Mouse (Mus musculus) liver, embryonic 14.5 days (tissue): ENCODE results near the gene Rras2. TPM values are rescaled to one million over a fixed set of nuclear protein-coding genes. Genes with fewer than 3 reads are reported as not detected.

Experiments
- ATAC-seq: fragments of 200-750 bp; cut with Nextera tagmentation; 2 replicates; pipeline ENCODE4 v1.8.0; 2017; ENCODE audit warnings: moderate number of reproducible peaks, mild to moderate bottlenecking, moderate library complexity; ENCODE audit not compliant: insufficient read depth
- DNase-seq, 3 experiments: peaks; one replicate each; pipeline ENCODE4 v3.0.0-alpha.2; 2012 to 2013; ENCODE audit warnings: low read depth in 3 of 3, low spot score in 3 of 3
- H3K27ac ChIP-seq: fragments of 300-500 bp; sonication (generic); 2 replicates; pipeline ENCODE4 v1.5.1; 2014; ENCODE audit warnings: moderate library complexity, mild to moderate bottlenecking, control low read depth, inconsistent platforms
- H3K27me3 ChIP-seq: fragments of 300-500 bp; sonication (generic); 2 replicates; pipeline ENCODE4 v1.6.1; 2014; ENCODE audit warnings: mild to moderate bottlenecking, low read length, moderate library complexity; ENCODE audit not compliant: control insufficient read depth, insufficient read depth
- H3K36me3 ChIP-seq: fragments of 300-500 bp; sonication (generic); replicated peaks from 2 replicates; pipeline ENCODE4 v1.6.1; 2014; ENCODE audit warnings: low read depth; ENCODE audit not compliant: control insufficient read depth, insufficient read depth
- H3K4me1 ChIP-seq, 2 experiments: fragments of 200-500 bp in 1 of 2; fragments of 300-500 bp in 1 of 2; sonication (generic) in 1 of 2; replicated peaks; 2 replicates each; pipeline ENCODE4 v1.6.1; 2012 to 2014; ENCODE audit warnings: antibody characterized with exemption in 1 of 2, inconsistent platforms in 1 of 2, low read length in 1 of 2; ENCODE audit not compliant: control insufficient read depth in 2 of 2, insufficient read depth in 2 of 2
- H3K4me2 ChIP-seq: fragments of 300-500 bp; sonication (generic); 2 replicates; pipeline ENCODE4 v1.6.1; 2014; ENCODE audit warnings: low read depth, mild to moderate bottlenecking, control low read depth, moderate library complexity
- H3K4me3 ChIP-seq, 2 experiments: fragments of 200-500 bp in 1 of 2; fragments of 300-500 bp in 1 of 2; sonication (generic) in 1 of 2; 2 replicates each; pipeline ENCODE4 v1.5.1; 2012 to 2014; ENCODE audit warnings: low read depth in 2 of 2, low read length in 2 of 2, mild to moderate bottlenecking in 2 of 2, control low read depth in 1 of 2, inconsistent platforms in 1 of 2, moderate library complexity in 1 of 2; ENCODE audit not compliant: insufficient read depth in 1 of 2
- H3K9ac ChIP-seq: fragments of 300-500 bp; sonication (generic); replicated peaks from 2 replicates; pipeline ENCODE4 v1.6.1; 2014; ENCODE audit warnings: mild to moderate bottlenecking, control low read depth, moderate library complexity
- H3K9me3 ChIP-seq: fragments of 300-500 bp; sonication (generic); 2 replicates; pipeline ENCODE4 v1.6.1; 2016; ENCODE audit warnings: low read length, mixed read lengths; ENCODE audit not compliant: control insufficient read depth
- CTCF ChIP-seq: IDR thresholded peaks from 2 replicates; pipeline ENCODE4 v1.5.1; 2016; ENCODE audit warnings: antibody characterized with exemption, low read depth, control low read depth
- EP300 ChIP-seq: IDR thresholded peaks from 2 replicates; pipeline ENCODE4 v1.6.1; 2016; ENCODE audit warnings: antibody characterized with exemption, low read depth
- WGBS: fragments of 180-500 bp; shearing (Covaris S2); extraction: QIAGEN DNeasy Blood & Tissue Kit; methylation state at CpG from one replicate; pipeline ENCODE4 v1.1.7; 2014; ENCODE audit not compliant: insufficient replicate concordance; 5-methylcytosine and 5-hydroxymethylcytosine counted together
- polyA plus RNA-seq, 2 experiments: library from polyadenylated mRNA; depleted of rRNA in 1 of 2; stranded (reverse) in 1 of 2; unstranded in 1 of 2; fragments of >200 nt; fragmentation: Nextera tagmentation in 1 of 2; extraction: Ambion mirVana in 1 of 2; gene quantifications; 2 replicates each; pipeline versions ENCODE4 v1.2.1 to v1.2.3; 2012 to 2014

Rras2 gene
- polyA plus RNA-seq, 2 experiments, result 5.3 to 7.9 TPM

- WGBS, result 55% methylated on average over 6 of the region's 6 CpGs
- no peak for ATAC-seq
- no peaks in the 10 kb centered on the region for H3K36me3 ChIP-seq
- TF ChIP-seq EP300, result no peak
- no peak for TF ChIP-seq CTCF
- H3K9me3 ChIP-seq, result no peaks in the 10 kb centered on the region
- H3K4me3 ChIP-seq, result no peak overlapping the region
- H3K27me3 ChIP-seq, result no peaks in the 10 kb centered on the region
- H3K9ac ChIP-seq, result no peak overlapping the region
- H3K4me2 ChIP-seq, result no peak overlapping the region
- DNase-seq, result no peak
- H3K4me1 ChIP-seq, result peaks cover 3 to 25% of the 10 kb centered on the region in 2 experiments; a peak in 3 of 4 replicates
- no peak overlapping the region for H3K27ac ChIP-seq
Measured at GRCm38 (mm10) chr7:114086021-114086710, 31.4 kb downstream of the Rras2 start.

DNA sequence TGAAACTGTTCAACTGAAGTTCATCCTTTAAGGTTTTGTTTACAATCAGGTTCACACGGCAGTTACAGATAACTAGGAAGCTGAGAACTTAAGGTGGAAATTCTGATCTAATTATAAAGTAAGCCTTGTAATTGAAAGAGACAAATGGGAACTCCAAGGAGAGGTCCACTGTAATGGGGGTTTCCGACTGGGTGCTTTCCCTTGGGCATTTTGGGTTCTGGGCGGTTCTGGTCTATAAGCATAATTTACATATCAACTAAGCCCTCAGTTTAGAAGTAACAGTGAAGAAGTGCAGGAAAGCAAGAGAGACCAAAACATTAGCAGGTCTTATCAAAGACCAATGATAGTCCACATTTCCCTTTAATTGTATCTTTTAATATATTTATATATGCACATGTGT lies 33.8 kb downstream of the Rras2 start:
- 51% methylated on average over 3 of the region's 3 CpGs for WGBS
- Histone ChIP-seq H3K4me3 (no peak overlapping the region), H3K36me3 (no peaks in the 10 kb centered on the region), H3K9ac (no peak overlapping the region), H3K9me3 (no peaks in the 10 kb centered on the region), H3K4me2 (no peak overlapping the region), H3K27ac (no peak overlapping the region), H3K4me1 (peaks cover 6 to 38% of the 10 kb centered on the region in 2 experiments), H3K27me3 (no peaks in the 10 kb centered on the region)
- DNase-seq, result no peak
- no peak for TF ChIP-seq CTCF
- TF ChIP-seq EP300, result no peak
- no peak for ATAC-seq

- Histone ChIP-seq H3K4me2 (no peak overlapping the region), H3K9me3 (no peaks in the 10 kb centered on the region), H3K9ac (no peak overlapping the region), H3K27ac (no peak overlapping the region), H3K36me3 (no peaks in the 10 kb centered on the region), H3K4me3 (no peak overlapping the region), H3K27me3 (no peaks in the 10 kb centered on the region), H3K4me1 (peaks cover 6 to 38% of the 10 kb centered on the region in 2 experiments)
- 61% methylated on average over 2 of the region's 2 CpGs for WGBS
- ATAC-seq, result no peak
- DNase-seq, result no peak
- TF ChIP-seq CTCF (no peak), EP300 (no peak)
Measured at GRCm38 (mm10) chr7:114083088-114083487, 34.5 kb downstream of the Rras2 start.

DNA sequence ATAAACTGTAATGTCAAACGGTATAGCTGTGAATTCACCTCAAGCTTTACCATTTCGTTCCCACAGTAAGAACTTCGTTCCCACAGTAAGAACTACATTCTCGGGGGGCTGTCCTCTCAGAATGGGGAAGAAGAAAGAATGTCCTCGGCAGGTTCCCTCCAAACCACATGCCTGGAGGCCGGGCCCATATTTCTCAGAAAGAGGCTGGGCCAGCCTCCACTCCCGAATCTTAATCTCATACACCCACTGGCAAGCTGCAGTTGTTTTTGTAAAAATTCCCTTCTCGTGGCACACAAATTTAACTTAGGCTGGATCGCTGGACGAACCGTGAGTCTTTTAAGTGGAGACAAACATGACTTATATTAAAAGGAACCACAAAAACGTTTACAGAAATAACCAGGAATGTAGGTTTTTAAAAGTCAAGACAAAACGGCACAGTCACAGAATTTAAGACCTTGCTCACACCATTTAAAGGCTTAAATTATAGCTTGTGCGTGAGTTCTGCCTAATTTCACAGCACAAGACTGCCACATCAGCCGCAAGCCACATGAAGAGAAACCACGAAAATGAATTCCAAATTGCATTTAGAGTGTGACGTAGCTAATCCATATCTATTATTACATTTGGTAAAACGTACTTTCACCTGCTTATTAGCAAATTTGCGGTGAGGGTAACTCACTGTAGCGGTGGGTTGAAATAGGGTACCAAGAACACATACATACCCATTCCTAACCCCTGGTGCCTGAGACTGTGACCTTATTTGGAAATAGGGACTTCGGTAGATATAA lies 35.8 kb downstream of the Rras2 start:
- no peak for DNase-seq
- Histone ChIP-seq H3K4me3 (no peak overlapping the region), H3K9ac (no peak overlapping the region), H3K36me3 (no peaks in the 10 kb centered on the region), H3K27ac (no peak overlapping the region), H3K9me3 (no peaks in the 10 kb centered on the region), H3K27me3 (no peaks in the 10 kb centered on the region), H3K4me1 (peaks cover 6 to 37% of the 10 kb centered on the region in 2 experiments), H3K4me2 (no peak overlapping the region)
- TF ChIP-seq CTCF (no peak), EP300 (no peak)
- 46% methylated on average over 21 of the region's 21 CpGs for WGBS
- no peak for ATAC-seq

GRCm38 (mm10) chr7:114080250-114080649 lies 37.3 kb downstream of the Rras2 start:
- Histone ChIP-seq H3K9ac (no peak overlapping the region), H3K9me3 (no peaks in the 10 kb centered on the region), H3K36me3 (no peaks in the 10 kb centered on the region), H3K27me3 (no peaks in the 10 kb centered on the region), H3K4me1 (peaks cover 6 to 36% of the 10 kb centered on the region in 2 experiments), H3K4me3 (no peak overlapping the region), H3K27ac (no peak overlapping the region), H3K4me2 (no peak overlapping the region)
- peak in 1 of 3 experiments; percentile 26 for DNase-seq
- ATAC-seq, result peak; percentile 61; the same call in 1 of the 2 replicates
- TF ChIP-seq CTCF, result no peak
- TF ChIP-seq EP300, result peak; percentile 22; the same call in 1 of the 2 replicates
- whole genome bisulfite sequencing, result 32% methylated on average over 5 of the region's 5 CpGs
